Mouse (Mus musculus) heart, postnatal 36 days (tissue): ENCODE measurements around the gene Sept3. TPM values are rescaled to one million over a fixed set of nuclear protein-coding genes. Genes with fewer than 3 reads are reported as not detected.
A peak's percentile ranks its signal among the peaks of the same experiment; 100 is the strongest.

Experiments used
- DNase-seq, 2 experiments: peaks; one replicate each; pipeline ENCODE4 v3.0.0; 2021 to 2022
- intact Hi-C: fragments of 180-260 bp; cut with DNase I; formaldehyde crosslinking; loops from one replicate; pipeline ENCODE4 v1.15.1; 2025
- total RNA-seq, 2 experiments: library from RNA; stranded (reverse); gene quantifications; 2 replicates each; pipeline ENCODE4 v1.2.3; 2021

The Sept3 gene
- total RNA-seq, 2 experiments from 2014 or later: 0.35 to 0.36 TPM

GRCm38 (mm10) chr15:82337875-82338274 is 63.2 kb downstream of the Sept3 start:
- intact Hi-C loops: loop anchor here (5.0 kb wide), 1 partner anchor 79 kb away; no protein-coding TSS in a partner anchor
- DNase-seq: no peak

GRCm38 (mm10) chr15:82338593-82339112 is 64.0 kb downstream of the Sept3 start, which contains the start of the genes Naga, Pheta2 and Smdt1:
Gene Naga (minus strand): TSS chr15:82338925.
Gene Pheta2 (plus strand): TSS chr15:82338942.
Gene Smdt1 (plus strand): TSS chr15:82338959.
- peak; percentile 98 for DNase-seq
- intact Hi-C loops: loop anchor here (5.0 kb wide), 1 partner anchor 79 kb away; no protein-coding TSS in a partner anchor

DNA sequence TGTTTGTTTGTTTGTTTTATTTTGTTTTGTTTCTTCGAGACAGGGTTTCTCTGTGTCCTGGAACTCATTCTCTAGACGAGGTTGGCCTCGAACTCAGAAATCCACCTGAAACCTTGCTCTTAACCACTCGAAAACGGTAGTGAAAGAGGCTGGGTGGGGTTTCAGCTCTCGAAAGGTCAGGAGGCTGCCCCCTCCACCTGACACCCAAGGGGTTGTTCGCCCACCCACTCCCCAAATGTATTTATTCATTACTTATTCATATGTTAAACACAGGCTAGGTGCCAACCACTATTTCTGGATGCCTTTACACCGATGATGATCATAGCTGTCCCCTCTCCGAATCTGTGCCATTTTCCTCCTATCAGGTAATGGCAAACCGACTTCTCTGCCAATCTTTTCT is 64.5 kb downstream of the Sept3 start:
- intact Hi-C loops: loop anchor here (5.0 kb wide), 1 partner anchor 78 kb away; no protein-coding TSS in a partner anchor

DNA sequence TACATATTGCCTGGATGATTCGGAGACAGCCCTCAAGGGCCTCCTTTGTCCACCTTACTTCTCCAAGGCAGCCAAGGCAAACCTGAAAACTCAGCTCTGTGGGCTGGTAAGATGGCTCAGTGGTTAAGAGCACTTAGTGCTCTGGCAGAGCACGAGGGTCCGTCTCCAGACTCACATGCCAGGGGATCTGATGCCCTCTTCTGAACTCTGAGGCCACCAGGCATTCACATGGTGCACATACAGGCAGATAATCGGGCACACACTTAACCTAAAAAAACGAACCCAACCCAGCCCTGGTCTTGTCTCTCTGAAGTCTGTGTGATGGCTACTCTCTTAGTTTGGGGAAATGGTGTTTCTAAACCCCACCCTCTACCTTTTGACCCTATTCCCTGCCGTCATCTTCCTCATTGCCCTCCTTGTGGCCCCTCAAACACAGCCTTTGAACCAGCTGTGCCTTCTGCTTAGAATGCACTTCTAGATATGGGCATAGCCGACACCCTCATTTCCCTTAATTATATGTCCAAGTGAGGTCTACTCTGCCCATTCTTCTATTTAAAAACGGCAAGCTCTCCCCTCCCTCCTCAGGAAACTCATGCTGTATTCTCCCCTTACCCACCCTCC is 65.1 kb downstream of the Sept3 start:
- DNase-seq: no peak
- intact Hi-C loops: loop anchor here (5.0 kb wide), 1 partner anchor 78 kb away; no protein-coding TSS in a partner anchor

More for the DNA sequence above, 64.5 kb downstream of the Sept3 start:
- no peak for DNase-seq

GRCm38 (mm10) chr15:82340414-82341035 is 65.8 kb downstream of the Sept3 start:
- no peak for DNase-seq
- intact Hi-C loops: no loop called here

DNA sequence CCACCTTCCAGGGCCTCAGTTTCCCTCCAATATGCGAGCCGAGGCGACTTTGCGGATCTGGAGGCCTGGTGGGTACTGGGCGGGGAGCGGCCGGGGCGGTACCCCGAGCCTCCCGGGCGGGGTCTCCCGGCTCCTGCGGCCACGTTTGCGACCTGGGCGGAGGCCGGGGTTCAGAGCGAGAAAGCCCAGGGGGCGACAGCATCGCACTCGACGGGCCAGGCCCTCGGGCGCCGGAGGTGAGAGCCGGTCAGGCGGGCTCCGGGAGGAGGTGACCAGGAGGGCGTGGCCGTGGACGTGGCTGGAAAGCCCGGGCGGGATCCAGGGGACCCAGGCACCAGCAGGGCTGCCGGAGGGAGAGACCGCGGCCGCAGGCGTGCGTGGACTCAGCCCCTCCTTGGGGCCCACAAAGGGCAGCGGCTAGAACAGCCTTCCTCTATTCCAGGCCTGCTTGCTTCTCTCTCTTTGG is 66.4 kb downstream of the Sept3 start:
- peak; percentile 65 to 75 for DNase-seq
- intact Hi-C loops: no loop called here

DNA sequence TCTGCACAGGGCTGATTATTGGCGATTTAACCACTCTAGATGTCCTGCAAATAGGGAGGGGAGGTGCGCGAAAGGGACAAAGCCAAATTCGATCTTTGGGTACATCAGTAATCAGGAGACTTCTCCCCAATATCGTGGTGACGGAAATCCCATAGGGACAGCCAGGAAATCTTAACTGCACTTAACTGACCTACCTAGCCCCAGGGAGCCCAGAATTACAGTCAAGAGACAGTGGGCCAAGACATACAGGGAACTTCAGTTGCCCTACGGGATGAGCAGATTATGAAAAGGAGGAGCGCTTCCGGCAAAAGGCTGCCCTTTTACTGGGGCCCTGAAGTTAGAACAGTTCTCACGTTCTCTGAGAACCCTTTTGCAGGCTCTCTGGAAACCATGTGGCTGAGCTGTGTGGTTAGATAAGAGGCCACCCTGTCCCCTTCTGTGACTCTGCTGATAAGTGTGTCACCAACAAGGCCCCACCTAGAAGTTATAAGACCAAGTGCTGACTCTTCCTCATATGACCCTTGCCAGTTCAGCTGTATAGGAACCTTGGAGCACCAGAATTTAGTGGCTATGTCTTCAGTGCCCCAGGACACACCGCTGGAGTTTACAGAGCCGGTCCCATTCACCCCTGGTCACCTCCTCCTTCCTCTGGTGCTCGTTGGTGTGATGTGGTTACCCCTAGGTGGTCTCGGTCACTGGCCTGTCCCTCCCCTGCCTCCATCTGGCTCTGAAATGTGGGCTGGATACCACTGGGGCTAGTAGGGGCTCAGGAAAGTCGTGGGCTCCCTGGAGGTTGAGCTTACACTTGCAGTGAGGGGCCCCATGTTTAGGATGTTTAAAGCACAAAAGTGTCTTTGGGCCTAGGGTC is 67.2 kb downstream of the Sept3 start:
- intact Hi-C loops: no loop called here
- no peak for DNase-seq

DNA sequence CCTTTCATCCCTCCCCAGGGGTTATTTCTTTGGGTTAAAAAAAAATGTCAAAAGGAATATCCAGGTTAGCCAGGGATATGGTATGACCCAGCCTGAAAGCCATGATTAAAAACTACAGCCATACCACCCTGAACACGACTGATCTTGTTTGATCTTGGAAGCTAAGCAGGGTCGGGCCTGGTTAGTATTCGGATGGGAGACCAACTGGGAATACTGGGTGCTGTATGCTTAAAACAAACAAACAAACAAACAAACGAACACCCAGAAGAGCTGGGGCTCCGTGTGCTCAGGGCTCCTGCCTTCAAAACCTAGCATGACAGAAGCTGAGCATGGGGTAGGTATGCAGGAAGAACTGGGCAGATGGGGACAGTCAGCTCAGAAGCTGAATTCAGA is 67.8 kb downstream of the Sept3 start:
- no peak for DNase-seq
- intact Hi-C loops: no loop called here

GRCm38 (mm10) chr15:82343368-82344287 is 68.9 kb downstream of the Sept3 start:
- no peak for DNase-seq
- intact Hi-C loops: no loop called here

Other genes with a start within 250 kb of the Sept3 start
- gene Desi1, start 241.0 kb upstream of the Sept3 start, total RNA-seq: 10 to 100 TPM; 26.9 to 30.9 TPM
- 10 to 100 TPM; 51.0 to 55.2 TPM for gene Snu13, start 227.3 kb upstream of the Sept3 start, total RNA-seq
- not detected for gene 4930407I10Rik, start 215.7 kb upstream of the Sept3 start, total RNA-seq
- gene Mei1, start 204.9 kb upstream of the Sept3 start, total RNA-seq: not detected
- 1 to 10 TPM; 3.4 to 5.6 TPM for gene Ccdc134, start 147.0 kb upstream of the Sept3 start, total RNA-seq
- gene Srebf2, start 127.7 kb upstream of the Sept3 start, total RNA-seq: 10 to 100 TPM; 17.4 to 19.5 TPM
- gene Shisa8, start 62.1 kb upstream of the Sept3 start, total RNA-seq: under 1 TPM; 0.14 to 0.19 TPM
- gene Tnfrsf13c, start 50.5 kb upstream of the Sept3 start, total RNA-seq: under 1 TPM; 0.28 to 0.30 TPM
- under 1 TPM; 0.42 to 0.51 TPM for gene Cenpm, start 30.1 kb upstream of the Sept3 start, total RNA-seq
- not detected for gene 1500009C09Rik, start 22.5 kb upstream of the Sept3 start, total RNA-seq
- gene Wbp2nl, start 24.1 kb downstream of the Sept3 start, total RNA-seq: not detected
- gene Naga, start 64.0 kb downstream of the Sept3 start, total RNA-seq: 10 to 100 TPM; 28.3 to 34.2 TPM
- gene Pheta2, start 64.0 kb downstream of the Sept3 start, total RNA-seq: 1 to 10 TPM in 1 of 2 experiments, under 1 TPM in 1; 0.76 to 1.6 TPM
- 100 to 1,000 TPM; 192 to 202 TPM for gene Smdt1, start 64.1 kb downstream of the Sept3 start, total RNA-seq
- 100 to 1,000 TPM; 702 to 740 TPM for gene Ndufa6, start 79.4 kb downstream of the Sept3 start, total RNA-seq
- gene Cyp2d22, start 105.4 kb downstream of the Sept3 start, total RNA-seq: 10 to 100 TPM; 25.6 to 25.8 TPM
- gene Cyp2d11, start 119.1 kb downstream of the Sept3 start, total RNA-seq: under 1 TPM; 0.22 to 0.36 TPM
- gene Cyp2d10, start 132.3 kb downstream of the Sept3 start, total RNA-seq: not detected
- not detected for gene Cyp2d9, start 158.5 kb downstream of the Sept3 start, total RNA-seq